Mouse (Mus musculus) spleen, adult 2 months (tissue): ENCODE measurements around the gene Aloxe3.

ENCODE experiments used
- CTCF ChIP-seq: fragments of 200-500 bp; IDR thresholded peaks from 2 replicates; pipeline ENCODE4 v1.5.1; 2011; ENCODE audit warnings: mild to moderate bottlenecking, inconsistent platforms; ENCODE audit not compliant: insufficient read depth, insufficient read length, insufficient replicate concordance; ENCODE audit errors: extremely low read depth
- POLR2A ChIP-seq: fragments of 200-500 bp; IDR thresholded peaks from 2 replicates; pipeline ENCODE4 v1.6.1; 2011; ENCODE audit warnings: low read depth, low read length, inconsistent platforms

- TF ChIP-seq POLR2A (no peak), CTCF (no peak)
Measured at GRCm38 (mm10) chr11:69119446-69120155, 6.1 kb upstream of the Aloxe3 start.
